Mouse (Mus musculus) bone marrow macrophage, adult 2 months (primary cell): Measurements from ENCODE around the gene Cntd1.

ENCODE experiments used
- CTCF ChIP-seq: IDR thresholded peaks from 2 replicates; pipeline ENCODE4 v1.5.1; 2012; ENCODE audit warnings: low read depth, mild to moderate bottlenecking, low read length, moderate library complexity
- POLR2A ChIP-seq: IDR thresholded peaks from 2 replicates; pipeline ENCODE4 v1.6.1; 2012; ENCODE audit warnings: mild to moderate bottlenecking, low read depth, low read length, borderline replicate concordance

GRCm38 (mm10) chr11:101334023-101334422 is 55.2 kb downstream of the Cntd1 start:
- TF ChIP-seq CTCF (no peak), POLR2A (no peak)
